Mouse (Mus musculus): ENCODE results near the gene Tectb. TPM values are rescaled to one million over a fixed set of nuclear protein-coding genes. Genes with fewer than 3 reads are reported as not detected.
A peak's percentile ranks its signal among the peaks of the same experiment; 100 is the strongest.
"Not testable (repeated sequence)": the region's sequence is repeated elsewhere in the genome, so short reads cannot be mapped to it uniquely, and the experiment has no call there.

Tectb gene
- under 1 TPM; 0.31 to 0.42 TPM for total RNA-seq (2021)
- long read RNA-seq, experiment 1 = 0 reads
- long read RNA-seq, experiment 2 = 0 reads

GRCm38 (mm10) chr19:55180433-55180832, at the start of gene Tectb:
Tectb (plus strand) TSS chr19:55180733.
- DNase-seq (ENCODE audit: low spot score in 2 of 2) = no peak

- DNase-seq (ENCODE audit: low spot score in 2 of 2) = no peak
Observed at GRCm38 (mm10) chr19:55131747-55132146, 48.8 kb upstream of the Tectb start.

DNA sequence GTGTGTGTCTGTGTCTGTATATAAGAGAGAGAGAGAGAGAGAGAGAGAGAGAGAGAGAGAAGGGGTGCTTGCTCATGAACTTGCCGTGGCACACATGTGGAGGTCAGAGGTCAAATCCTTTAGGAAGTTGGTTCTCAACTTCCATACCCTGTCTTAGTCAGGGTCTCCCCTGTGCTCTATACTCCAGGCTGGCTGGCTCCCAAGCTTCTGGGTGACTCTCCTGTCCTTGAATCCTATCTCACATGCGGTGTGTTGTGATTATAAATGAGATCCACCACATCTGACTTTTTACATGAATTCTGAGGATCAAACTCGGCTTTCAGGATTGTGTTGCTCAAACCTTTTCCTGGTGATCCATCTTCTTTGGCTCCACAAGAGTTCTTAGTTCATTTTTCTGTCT, 48.1 kb upstream of the Tectb start:
- DNase-seq (ENCODE audit: low spot score in 2 of 2) = no peak

- DNase-seq (ENCODE audit: low spot score in 2 of 2) = no peak
Observed at GRCm38 (mm10) chr19:55134521-55134920, 46.0 kb upstream of the Tectb start.

DNA sequence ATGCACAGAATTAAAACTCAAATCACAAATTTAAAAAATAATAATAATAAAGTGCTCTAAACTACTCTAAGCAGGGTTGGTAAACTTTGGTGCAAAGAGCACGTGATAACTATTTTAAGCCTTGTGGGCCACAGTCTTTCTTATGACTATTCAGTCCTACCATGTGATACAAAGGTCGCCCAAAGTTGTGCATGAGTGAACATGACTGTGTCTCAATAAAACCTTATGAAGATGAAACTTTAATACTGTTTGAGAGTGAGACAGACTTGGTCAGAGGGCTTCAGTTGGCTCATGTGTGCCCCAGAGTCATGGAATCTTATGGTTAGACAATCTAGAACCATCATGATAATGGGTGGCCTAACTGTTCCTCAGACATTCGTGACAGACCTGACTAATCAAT, 44.6 kb upstream of the Tectb start:
- DNase-seq (ENCODE audit: low spot score in 2 of 2) = no peak

GRCm38 (mm10) chr19:55136693-55137427, 43.7 kb upstream of the Tectb start:
- DNase-seq (ENCODE audit: low spot score in 2 of 2) = no peak

GRCm38 (mm10) chr19:55137884-55138283, 42.6 kb upstream of the Tectb start:
- no peak for DNase-seq (ENCODE audit: low spot score in 2 of 2)

DNA sequence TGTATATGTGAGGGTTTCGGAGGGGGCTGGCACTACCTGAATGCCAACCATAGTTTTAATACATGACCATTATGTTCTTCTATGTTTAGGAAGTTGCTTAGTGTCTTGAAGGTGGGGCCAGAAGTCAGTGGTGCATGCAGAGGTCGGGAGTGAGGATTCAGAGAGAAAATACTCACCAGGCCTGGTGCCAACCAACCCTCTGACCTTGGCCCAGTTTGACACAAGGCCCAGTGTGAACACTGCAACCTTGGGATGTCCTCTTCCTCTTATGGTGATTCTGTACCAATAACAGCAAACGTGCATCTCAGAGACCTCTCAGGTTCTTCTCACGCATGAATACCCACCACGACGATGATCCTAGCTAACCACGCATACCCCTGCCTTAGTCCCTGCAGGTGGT, 42.0 kb upstream of the Tectb start:
- peak in 1 of 2 experiments; percentile 27 for DNase-seq (ENCODE audit: low spot score in 2 of 2)

- DNase-seq (ENCODE audit: low spot score in 2 of 2) = peak in 1 of 2 experiments; percentile 19
Observed at GRCm38 (mm10) chr19:55139301-55139700, 41.2 kb upstream of the Tectb start.

DNA sequence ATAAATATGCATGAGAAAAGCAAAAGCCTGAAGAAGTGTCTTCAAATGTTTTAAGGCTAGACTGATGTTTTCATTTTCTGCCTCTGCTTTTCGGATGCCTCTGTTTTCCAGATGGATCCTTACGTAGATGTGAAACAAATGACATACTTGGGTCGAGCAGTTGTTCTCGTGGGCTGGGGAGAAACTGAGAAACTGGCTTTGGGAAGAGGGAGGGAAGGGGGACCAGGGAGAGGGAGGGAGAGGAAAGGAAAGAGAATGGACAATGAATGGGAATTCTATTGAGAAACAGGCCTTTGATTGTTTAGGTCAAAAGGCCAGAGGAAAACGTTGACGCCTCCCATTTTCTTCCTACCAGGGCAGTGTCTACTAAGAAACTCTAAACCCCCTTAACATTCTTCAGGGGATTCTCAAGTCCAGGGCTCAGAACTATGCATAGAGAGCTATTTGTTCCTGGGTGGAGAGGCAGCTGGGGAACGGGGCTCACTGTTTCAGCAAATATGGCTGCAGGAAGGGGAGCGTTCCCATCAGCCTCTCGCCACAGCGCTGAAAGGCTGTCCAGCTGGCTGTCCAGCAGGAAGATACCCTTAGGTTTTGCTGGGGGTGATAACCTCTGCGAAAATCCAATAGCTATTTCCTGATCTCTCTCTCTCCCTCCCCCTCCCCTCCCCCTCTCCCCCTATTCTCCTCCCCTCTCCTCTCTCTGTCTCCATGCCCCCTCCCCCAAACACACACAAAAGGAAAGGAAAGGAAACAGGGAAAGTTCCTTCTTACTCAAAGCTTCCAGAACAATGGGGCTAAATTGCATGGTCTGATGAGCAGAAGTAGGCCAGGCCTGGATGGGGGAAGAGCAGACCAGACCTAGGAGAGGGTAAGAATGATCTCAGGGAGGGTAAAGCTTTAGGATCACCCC, 36.9 kb upstream of the Tectb start:
- DNase-seq (ENCODE audit: low spot score in 2 of 2) = no peak

DNA sequence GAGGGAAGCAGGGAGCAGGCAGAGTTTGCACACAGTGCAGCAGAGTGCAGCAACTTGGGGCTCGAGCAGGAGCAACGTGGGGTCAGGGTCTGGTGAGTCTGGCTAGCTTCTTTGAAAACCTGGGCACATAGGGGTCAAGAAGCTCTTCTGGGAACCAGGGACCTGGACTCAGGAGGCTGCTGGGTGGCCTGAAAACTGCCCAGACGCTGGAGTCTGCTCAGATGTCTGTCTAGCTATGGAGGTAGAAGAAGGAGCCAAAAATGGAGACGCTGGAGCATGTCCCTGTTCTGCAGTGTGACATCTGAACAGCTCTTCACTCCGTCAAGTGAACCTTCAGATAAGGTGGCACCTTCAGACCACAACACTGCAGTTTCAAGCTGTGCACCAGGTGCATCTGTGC, 35.8 kb upstream of the Tectb start:
- DNase-seq (ENCODE audit: low spot score in 2 of 2) = no peak

DNA sequence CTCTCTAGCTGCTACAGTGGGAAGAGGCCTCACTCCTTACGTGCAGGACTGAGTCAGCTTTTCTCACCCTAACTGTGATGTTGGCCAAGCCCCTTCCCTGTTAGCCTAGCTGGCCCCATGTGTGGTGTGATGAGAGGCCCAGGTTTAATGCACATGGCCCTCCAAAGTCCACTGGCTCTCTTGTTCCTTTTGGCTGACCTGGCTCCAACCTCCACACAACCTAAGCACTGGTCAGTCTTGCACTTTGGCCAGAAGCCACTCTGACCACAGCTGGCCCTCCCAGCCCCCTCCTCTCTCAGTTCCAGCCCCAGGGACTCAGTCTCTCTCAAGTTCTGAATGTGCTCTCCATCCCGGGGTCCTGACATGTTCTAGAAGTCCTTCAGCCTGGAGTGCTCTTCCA, 35.4 kb upstream of the Tectb start:
- no peak for DNase-seq (ENCODE audit: low spot score in 2 of 2)

DNA sequence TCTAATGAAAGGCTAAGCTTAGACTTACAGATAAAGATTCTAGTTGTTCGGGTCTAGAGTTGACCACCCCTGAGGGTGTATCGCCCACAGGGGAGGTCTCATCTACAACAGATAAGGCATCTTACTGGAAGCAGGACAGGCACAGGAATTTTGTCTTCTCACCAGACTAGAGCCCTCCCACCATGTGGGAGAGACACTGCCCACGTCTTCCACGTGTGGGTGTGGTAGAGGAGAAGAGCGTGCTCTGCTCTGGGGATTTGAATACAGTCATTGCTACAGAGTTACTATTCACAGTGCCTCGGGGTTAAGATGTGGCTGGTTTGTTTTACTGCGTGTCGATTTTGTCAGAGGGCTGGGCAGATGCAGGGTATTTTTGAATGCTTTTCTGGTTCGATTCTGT, 33.0 kb upstream of the Tectb start:
- DNase-seq (ENCODE audit: low spot score in 2 of 2) = no peak

DNA sequence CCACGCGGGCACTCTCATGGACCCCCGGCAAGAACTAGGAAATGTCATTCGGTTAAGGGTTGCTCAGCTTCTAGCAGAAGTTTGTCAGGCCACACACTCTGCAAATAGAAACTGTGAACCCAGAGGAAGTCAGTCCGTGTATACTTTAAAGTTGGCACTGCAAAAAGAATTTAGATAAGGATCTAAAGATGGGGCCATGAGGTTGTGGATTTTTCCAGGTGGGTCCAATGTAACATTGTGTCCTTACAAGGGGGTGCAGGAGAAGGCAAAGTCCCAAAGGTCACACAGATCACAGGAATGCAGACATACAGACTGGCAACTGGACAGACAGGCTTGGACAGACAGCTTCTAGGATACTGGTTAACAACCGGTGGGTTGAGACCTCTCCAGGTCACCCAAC, 32.4 kb upstream of the Tectb start:
- DNase-seq (ENCODE audit: low spot score in 2 of 2) = no peak

- no peak for DNase-seq (ENCODE audit: low spot score in 2 of 2)
Observed at GRCm38 (mm10) chr19:55149646-55150045, 30.9 kb upstream of the Tectb start.

- not testable (repeated sequence) for DNase-seq (ENCODE audit: low spot score in 2 of 2)
Observed at GRCm38 (mm10) chr19:55152274-55152673, 28.3 kb upstream of the Tectb start.

GRCm38 (mm10) chr19:55152983-55153382, 27.6 kb upstream of the Tectb start:
- no peak for DNase-seq (ENCODE audit: low spot score in 2 of 2)

GRCm38 (mm10) chr19:55157029-55157428, 23.5 kb upstream of the Tectb start:
- DNase-seq (ENCODE audit: low spot score in 2 of 2) = no peak

DNA sequence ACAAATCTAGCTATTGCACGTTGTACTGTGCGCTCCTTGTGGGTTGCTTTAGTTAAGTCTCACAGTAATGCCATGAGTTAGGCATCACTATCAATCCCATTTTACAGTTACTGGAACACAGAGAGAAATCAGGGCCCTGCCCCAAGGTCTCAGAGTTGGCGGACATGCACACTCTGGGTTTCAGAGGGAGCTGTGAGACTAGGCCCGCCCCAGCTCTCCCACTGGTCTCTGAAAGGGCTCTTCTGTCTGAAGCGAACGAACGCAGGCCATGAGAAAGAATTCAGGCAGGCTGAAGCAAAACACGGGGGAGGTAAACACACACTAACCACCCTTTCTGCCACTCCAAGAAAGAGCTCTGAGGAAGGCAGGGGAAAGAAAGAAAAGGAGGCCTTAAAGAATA, 21.9 kb upstream of the Tectb start:
- no peak for DNase-seq (ENCODE audit: low spot score in 2 of 2)

DNA sequence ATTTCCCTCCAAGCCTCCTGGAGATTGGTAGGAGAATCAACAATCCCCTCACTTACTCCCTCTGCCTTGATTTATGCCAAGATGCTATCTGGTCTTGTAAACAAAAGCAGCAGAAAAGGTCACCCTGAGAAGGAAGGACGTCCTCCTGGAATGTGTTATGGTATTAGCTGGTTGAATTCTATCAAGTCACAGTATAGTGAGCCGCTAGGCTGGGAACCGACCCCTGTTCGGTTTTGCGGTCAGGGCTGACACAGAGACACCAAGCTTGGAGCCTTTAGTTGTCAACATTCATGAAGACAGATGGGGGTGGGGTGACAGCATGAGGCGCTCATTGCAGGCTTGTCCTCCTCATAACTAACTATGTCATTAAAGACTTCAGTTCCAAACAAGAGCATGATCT, 20.7 kb upstream of the Tectb start:
- no peak for DNase-seq (ENCODE audit: low spot score in 2 of 2)

- no peak for DNase-seq (ENCODE audit: low spot score in 2 of 2)
Observed at GRCm38 (mm10) chr19:55162271-55162670, 18.3 kb upstream of the Tectb start.

GRCm38 (mm10) chr19:55164162-55164561, 16.4 kb upstream of the Tectb start:
- DNase-seq (ENCODE audit: low spot score in 2 of 2) = no peak
